Mouse (Mus musculus): ENCODE data around the gene Plk5. TPM values are rescaled to one million over a fixed set of nuclear protein-coding genes. Genes with fewer than 3 reads are reported as not detected.
A peak's percentile ranks its signal among the peaks of the same experiment; 100 is the strongest.

The Plk5 gene
- polyA plus RNA-seq, 1 experiment from 2014 or later = not detected

DNA sequence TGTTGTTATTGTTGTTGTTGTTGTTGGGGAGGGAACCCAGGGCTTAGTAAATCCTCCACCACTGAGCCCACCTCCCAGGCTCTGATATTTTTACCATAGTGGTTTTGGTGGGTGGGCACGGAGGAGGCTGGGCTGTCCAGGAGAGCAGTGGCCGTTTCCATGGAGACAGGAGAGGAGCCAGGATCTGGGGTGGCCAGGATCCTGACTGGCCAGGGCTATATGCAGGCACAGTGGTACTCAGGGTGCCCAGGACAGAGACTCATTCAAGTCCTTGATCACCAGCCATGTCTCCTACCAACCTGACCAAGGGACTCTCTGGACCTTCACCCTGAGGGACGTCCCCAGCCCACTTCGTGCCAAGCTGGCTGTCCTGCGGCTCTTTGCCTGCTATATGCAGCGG is 7.5 kb downstream of the Plk5 start:
- no peak overlapping the region for H3K4me3 ChIP-seq
- no peaks in the 10 kb centered on the region for H3K36me3 ChIP-seq
- H3K4me1 ChIP-seq = no peaks in the 10 kb centered on the region
- no peak overlapping the region for H3K4me2 ChIP-seq
- peaks cover 80% of the 10 kb centered on the region for H3K27me3 ChIP-seq (replicated peaks)
- ATAC-seq (ENCODE audit: extremely low read depth, insufficient number of reproducible peaks, low FRiP score, low TSS enrichment) = no peak
- no peaks in the 10 kb centered on the region for H3K9me3 ChIP-seq
- no peak overlapping the region for H3K27ac ChIP-seq (replicated peaks)
- WGBS = 50% methylated on average over 6 of the region's 6 CpGs
- no peak overlapping the region for H3K9ac ChIP-seq

DNA sequence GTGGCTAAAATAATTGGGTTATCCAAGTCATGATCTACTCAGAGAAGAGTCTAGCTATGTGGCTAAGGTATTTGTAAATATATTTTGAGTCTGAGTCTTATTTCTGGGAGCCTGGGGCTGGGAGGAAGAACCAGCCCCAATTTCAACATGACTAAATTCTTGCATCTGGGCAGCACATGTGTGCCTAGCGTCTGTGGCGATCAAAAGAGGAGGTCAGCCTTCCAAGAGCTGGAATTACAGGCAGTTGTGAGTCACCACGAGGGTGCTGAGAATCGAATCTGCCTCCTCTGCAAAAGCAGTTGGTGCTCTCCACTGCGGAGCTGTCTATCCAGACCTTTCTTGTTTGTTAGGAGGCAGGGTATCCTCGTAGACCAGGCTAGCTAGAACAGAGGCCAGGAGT is 9.5 kb downstream of the Plk5 start:
- Histone ChIP-seq H3K4me1 (no peaks in the 10 kb centered on the region), H3K36me3 (no peaks in the 10 kb centered on the region), H3K4me3 (no peak overlapping the region), H3K27me3 (replicated peaks) (peaks cover 68% of the 10 kb centered on the region), H3K27ac (replicated peaks) (no peak overlapping the region), H3K9me3 (no peaks in the 10 kb centered on the region), H3K4me2 (no peak overlapping the region), H3K9ac (no peak overlapping the region)
- ATAC-seq (ENCODE audit: extremely low read depth, insufficient number of reproducible peaks, low FRiP score, low TSS enrichment) = no peak
- 56% methylated on average over 6 of the region's 6 CpGs for WGBS

DNA sequence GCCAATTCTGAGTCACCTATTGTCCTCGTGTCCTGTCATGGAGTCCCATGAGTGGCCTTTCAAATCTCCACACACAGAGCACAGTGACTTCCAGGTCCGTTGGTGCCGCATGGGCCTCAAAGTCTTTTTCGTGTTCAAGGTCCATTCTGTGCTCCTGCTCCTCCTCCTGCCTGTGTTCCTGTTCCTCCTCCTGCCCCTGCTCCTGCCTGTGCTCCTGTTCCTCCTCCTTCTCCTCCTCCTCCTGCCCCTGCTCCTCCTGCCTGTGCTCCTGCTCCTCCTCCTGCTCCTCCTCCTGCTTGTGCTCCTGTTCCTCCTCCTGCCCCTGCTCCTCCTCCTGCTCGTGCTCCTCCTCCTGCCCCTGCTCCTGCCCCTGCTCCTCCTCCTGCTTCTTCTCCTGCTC is 11.7 kb downstream of the Plk5 start:
- no peak overlapping the region for H3K27ac ChIP-seq (replicated peaks)
- no peak overlapping the region for H3K4me3 ChIP-seq
- H3K27me3 ChIP-seq (replicated peaks) = peaks cover 65% of the 10 kb centered on the region

DNA sequence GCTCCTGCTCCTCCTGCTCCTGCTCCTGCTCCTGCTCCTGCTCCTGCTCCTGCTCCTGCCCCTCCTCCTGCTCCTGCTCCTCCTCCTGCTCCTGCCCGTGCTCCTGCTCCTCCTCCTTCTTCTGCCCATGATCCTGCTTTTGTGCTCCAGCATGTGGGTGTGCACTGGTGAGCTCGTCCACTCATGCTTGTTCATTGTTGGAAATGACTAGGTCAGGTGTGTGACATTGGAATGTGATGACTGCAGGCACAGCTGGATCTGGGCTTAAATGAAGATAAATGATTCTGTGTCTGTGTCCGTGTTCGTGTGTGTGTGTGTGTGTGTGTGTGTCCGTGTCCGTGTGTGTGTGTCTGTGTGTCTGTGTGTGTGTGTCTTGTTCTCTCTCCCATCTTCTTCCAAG is 12.1 kb downstream of the Plk5 start:
- no peak overlapping the region for H3K4me3 ChIP-seq
- H3K9ac ChIP-seq = no peak overlapping the region
- peaks cover 5% of the 10 kb centered on the region; the same call in 1 of the 2 replicates for H3K4me1 ChIP-seq
- peaks cover 66% of the 10 kb centered on the region for H3K27me3 ChIP-seq (replicated peaks)
- H3K9me3 ChIP-seq = no peaks in the 10 kb centered on the region
- no peak overlapping the region for H3K4me2 ChIP-seq
- H3K27ac ChIP-seq (replicated peaks) = no peak overlapping the region
- no peak for ATAC-seq (ENCODE audit: extremely low read depth, insufficient number of reproducible peaks, low FRiP score, low TSS enrichment)
- H3K36me3 ChIP-seq = no peaks in the 10 kb centered on the region
- WGBS = 83% methylated on average over 6 of the region's 6 CpGs

More for the DNA sequence above, 11.7 kb downstream of the Plk5 start:
- WGBS = 58% methylated on average over 5 of the region's 5 CpGs
- H3K4me1 ChIP-seq = peaks cover 5% of the 10 kb centered on the region; the same call in 1 of the 2 replicates
- ATAC-seq (ENCODE audit: extremely low read depth, insufficient number of reproducible peaks, low FRiP score, low TSS enrichment) = no peak
- H3K9ac ChIP-seq = no peak overlapping the region
- no peaks in the 10 kb centered on the region for H3K9me3 ChIP-seq
- no peak overlapping the region for H3K4me2 ChIP-seq
- no peaks in the 10 kb centered on the region for H3K36me3 ChIP-seq

DNA sequence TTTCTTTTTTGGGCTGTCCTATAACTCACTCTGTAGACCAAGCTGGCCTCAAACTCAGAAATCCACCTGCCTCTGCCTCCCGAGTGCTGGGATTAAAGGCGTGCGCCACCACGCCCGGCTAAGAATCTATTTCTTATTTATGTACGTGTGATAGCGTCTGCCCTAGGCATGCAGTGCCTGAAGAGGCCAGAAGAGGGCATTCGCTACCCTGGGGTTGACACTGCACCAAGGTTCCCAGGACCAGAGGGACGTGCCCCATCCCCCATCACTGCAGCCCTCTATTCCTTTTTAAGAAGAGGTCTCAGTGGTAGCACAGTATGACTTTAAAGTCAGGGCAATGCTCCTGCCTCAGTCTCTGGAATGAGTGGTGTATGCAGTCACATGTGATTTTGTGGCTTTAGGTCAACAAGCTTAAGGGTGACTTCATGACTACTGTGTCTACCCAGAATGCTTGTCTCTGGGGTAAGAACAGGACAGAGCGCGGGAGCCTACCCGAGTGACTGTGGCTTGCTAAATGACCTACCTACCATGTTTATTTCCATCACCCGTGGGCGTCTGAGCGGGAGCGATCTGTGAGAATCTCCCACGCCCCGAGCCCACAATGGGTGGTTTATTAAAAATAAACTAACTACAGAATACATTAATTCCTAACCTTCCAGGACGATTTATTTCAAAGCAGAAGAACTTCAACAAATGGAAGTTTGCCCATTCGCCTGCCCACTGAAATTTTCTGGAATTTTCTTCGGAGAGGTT is 13.9 kb downstream of the Plk5 start:
- ATAC-seq (ENCODE audit: extremely low read depth, insufficient number of reproducible peaks, low FRiP score, low TSS enrichment) = no peak
- Histone ChIP-seq H3K27ac (replicated peaks) (no peak overlapping the region), H3K9ac (no peak overlapping the region), H3K27me3 (replicated peaks) (peaks cover 49% of the 10 kb centered on the region), H3K36me3 (no peaks in the 10 kb centered on the region), H3K4me2 (no peak overlapping the region), H3K4me3 (no peak overlapping the region), H3K9me3 (no peaks in the 10 kb centered on the region), H3K4me1 (peaks cover 5% of the 10 kb centered on the region; the same call in 1 of the 2 replicates)
- WGBS = 73% methylated on average over 21 of the region's 21 CpGs

GRCm38 (mm10) chr10:80371411-80371966 is 15.2 kb downstream of the Plk5 start:
- H3K9me3 ChIP-seq = no peaks in the 10 kb centered on the region
- no peaks in the 10 kb centered on the region for H3K36me3 ChIP-seq
- H3K27me3 ChIP-seq (replicated peaks) = peaks cover 38% of the 10 kb centered on the region
- peaks cover 5% of the 10 kb centered on the region; the same call in 1 of the 2 replicates for H3K4me1 ChIP-seq
- H3K9ac ChIP-seq = peak overlapping the region; percentile 61; the same call in 1 of the 2 replicates
- H3K4me3 ChIP-seq = peak overlapping the region; percentile 38
- WGBS = 3% methylated on average over 12 of the region's 12 CpGs
- no peak for ATAC-seq (ENCODE audit: extremely low read depth, insufficient number of reproducible peaks, low FRiP score, low TSS enrichment)
- peak overlapping the region; percentile 46 for H3K4me2 ChIP-seq
- no peak overlapping the region for H3K27ac ChIP-seq (replicated peaks)

DNA sequence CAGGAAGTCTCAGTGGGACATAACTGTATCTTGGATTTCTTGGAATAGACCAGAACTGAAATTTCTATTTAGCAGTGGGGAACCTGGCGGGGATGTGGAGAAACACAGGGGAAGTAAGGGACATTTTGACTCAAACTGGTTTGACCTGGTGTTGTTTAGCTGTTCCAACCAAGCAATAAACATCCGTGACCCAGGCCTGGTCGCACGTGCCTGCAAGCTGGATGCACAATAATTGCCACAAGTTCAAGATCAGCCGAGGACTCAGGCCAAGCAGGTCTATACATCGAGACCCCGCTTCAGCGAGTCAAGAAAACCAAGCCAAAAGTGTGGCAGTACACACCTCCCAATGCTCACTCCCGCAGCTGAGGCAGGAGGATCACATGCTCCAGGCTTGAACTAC is 15.7 kb downstream of the Plk5 start:
- WGBS = 50% methylated on average over 9 of the region's 9 CpGs
- no peaks in the 10 kb centered on the region for H3K36me3 ChIP-seq
- no peaks in the 10 kb centered on the region for H3K9me3 ChIP-seq
- H3K4me2 ChIP-seq = peak overlapping the region; percentile 46
- ATAC-seq (ENCODE audit: extremely low read depth, insufficient number of reproducible peaks, low FRiP score, low TSS enrichment) = no peak
- H3K4me1 ChIP-seq = peaks cover 5% of the 10 kb centered on the region; the same call in 1 of the 2 replicates
- H3K4me3 ChIP-seq = 0 out of 2 replicates have a peak overlapping the region, but pooled peaks have one; percentile 38
- H3K27ac ChIP-seq (replicated peaks) = no peak overlapping the region
- no peak overlapping the region for H3K9ac ChIP-seq
- H3K27me3 ChIP-seq (replicated peaks) = peaks cover 33% of the 10 kb centered on the region

DNA sequence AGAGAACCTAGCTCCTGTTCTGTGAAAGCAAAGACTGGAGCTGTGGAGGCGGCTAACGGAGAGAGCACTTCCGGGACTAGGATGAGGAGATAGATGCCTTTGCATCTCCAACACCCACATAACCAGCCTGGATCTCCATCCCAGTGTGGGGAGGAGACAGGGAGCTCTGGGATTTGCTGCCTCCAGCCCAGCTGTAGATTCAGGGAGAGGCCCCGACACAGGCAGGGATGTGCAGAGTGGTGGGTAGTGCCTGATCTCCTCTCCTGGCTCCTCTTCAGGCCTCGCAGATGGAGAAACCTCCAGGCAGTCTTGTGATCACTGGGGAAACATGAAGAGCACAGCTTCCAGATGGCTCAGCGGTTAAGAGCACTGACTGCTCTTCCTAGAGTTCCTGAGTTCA is 16.4 kb downstream of the Plk5 start:
- Histone ChIP-seq H3K27me3 (replicated peaks) (peaks cover 25% of the 10 kb centered on the region), H3K36me3 (no peaks in the 10 kb centered on the region), H3K4me3 (no peak overlapping the region), H3K4me2 (no peak overlapping the region), H3K9me3 (no peaks in the 10 kb centered on the region), H3K27ac (replicated peaks) (no peak overlapping the region), H3K9ac (no peak overlapping the region), H3K4me1 (peaks cover 5% of the 10 kb centered on the region; the same call in 1 of the 2 replicates)
- WGBS = 73% methylated on average over 6 of the region's 6 CpGs
- ATAC-seq (ENCODE audit: extremely low read depth, insufficient number of reproducible peaks, low FRiP score, low TSS enrichment) = no peak

GRCm38 (mm10) chr10:80374063-80374462 is 17.8 kb downstream of the Plk5 start:
- Histone ChIP-seq H3K4me1 (peaks cover 5% of the 10 kb centered on the region; the same call in 1 of the 2 replicates), H3K27me3 (replicated peaks) (peaks cover 22% of the 10 kb centered on the region), H3K9ac (no peak overlapping the region), H3K27ac (replicated peaks) (no peak overlapping the region), H3K4me3 (no peak overlapping the region), H3K36me3 (no peaks in the 10 kb centered on the region), H3K9me3 (no peaks in the 10 kb centered on the region), H3K4me2 (no peak overlapping the region)
- no peak for ATAC-seq (ENCODE audit: extremely low read depth, insufficient number of reproducible peaks, low FRiP score, low TSS enrichment)
- 17% methylated on average over 6 of the region's 6 CpGs for WGBS

DNA sequence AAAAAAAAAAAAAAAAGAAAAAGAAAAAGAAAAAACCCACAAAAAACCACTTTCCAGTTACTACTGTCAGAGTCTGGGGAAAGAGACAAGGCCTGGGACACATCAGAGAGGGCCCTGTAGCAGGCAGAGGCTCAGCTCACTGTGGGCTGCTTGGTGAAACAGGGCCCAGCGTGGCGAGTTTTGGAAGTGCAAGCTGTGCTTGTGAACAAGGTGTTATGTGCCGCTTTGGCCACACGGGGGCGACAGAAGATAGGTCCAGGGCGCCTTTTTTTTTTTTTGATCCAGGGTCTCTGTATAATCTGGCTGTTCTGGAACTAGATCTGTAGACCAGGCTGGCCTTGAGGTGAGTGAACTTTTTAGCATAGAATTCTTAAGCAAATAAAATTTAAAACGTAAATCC is 19.9 kb downstream of the Plk5 start:
- Histone ChIP-seq H3K4me3 (no peak overlapping the region), H3K36me3 (peaks cover 16% of the 10 kb centered on the region), H3K4me1 (peaks cover 5% of the 10 kb centered on the region; the same call in 1 of the 2 replicates), H3K9ac (no peak overlapping the region), H3K27ac (replicated peaks) (no peak overlapping the region), H3K4me2 (no peak overlapping the region), H3K27me3 (replicated peaks) (peaks cover 13% of the 10 kb centered on the region), H3K9me3 (no peaks in the 10 kb centered on the region)
- 2% methylated on average over 7 of the region's 7 CpGs for WGBS
- ATAC-seq (ENCODE audit: extremely low read depth, insufficient number of reproducible peaks, low FRiP score, low TSS enrichment) = no peak

- no peaks in the 10 kb centered on the region for H3K9me3 ChIP-seq
- H3K27ac ChIP-seq (replicated peaks) = no peak overlapping the region
- no peak overlapping the region for H3K4me2 ChIP-seq
- H3K4me1 ChIP-seq = no peaks in the 10 kb centered on the region
- no peak for ATAC-seq (ENCODE audit: extremely low read depth, insufficient number of reproducible peaks, low FRiP score, low TSS enrichment)
- no peak overlapping the region for H3K9ac ChIP-seq
- WGBS = 37% methylated on average over 10 of the region's 10 CpGs
- peaks cover 31% of the 10 kb centered on the region for H3K36me3 ChIP-seq
- peaks cover 7% of the 10 kb centered on the region for H3K27me3 ChIP-seq (replicated peaks)
- H3K4me3 ChIP-seq = no peak overlapping the region
These were observed 21.5 kb downstream of the Plk5 start for GRCm38 (mm10) chr10:80377716-80378115.
